Mouse (Mus musculus) lung, postnatal 0 days (tissue): ENCODE results near the gene Wdr27.

Experiments used
- CTCF ChIP-seq: IDR thresholded peaks from 2 replicates; pipeline ENCODE4 v1.5.1; 2016; ENCODE audit warnings: antibody characterized with exemption, mild to moderate bottlenecking
- EP300 ChIP-seq: IDR thresholded peaks from 2 replicates; pipeline ENCODE4 v1.6.1; 2016; ENCODE audit warnings: antibody characterized with exemption, mild to moderate bottlenecking, control low read depth

DNA sequence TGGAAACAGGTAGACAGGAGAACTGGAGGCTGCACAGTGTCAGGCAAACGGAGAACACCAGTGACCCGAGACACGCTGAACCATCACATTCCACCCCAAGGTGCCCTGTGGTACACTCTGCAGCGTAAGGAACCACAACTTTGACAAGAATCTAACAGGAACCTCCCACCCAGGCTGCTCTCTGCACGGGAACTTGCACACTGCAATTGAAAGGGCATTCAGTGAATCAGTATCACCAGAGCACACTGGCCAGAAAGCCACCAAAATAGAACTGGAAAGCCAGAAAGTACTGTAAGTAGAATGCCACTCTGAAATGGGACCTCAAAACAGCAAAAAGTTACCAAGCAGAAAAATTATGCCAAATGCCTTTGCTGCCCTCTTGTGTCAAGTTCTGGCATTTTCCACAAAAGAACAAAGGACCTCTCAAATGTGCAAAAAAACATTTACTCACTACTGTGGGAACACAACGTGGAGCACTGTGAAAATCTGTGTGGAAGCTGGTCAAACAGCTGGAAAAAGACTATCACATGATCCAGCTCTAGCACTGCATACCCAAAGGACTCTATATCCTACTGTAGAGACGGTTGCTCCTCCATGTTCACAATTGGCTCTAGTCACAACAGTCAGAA lies 38.2 kb downstream of the Wdr27 start:
- TF ChIP-seq EP300 (0 out of 2 replicates have a peak, but pooled peaks have one; percentile 11), CTCF (peak; percentile 96)
